Mouse (Mus musculus) midbrain, embryonic 12.5 days (tissue): ENCODE measurements around the gene Fcgr2b. TPM values are rescaled to one million over a fixed set of nuclear protein-coding genes. Genes with fewer than 3 reads are reported as not detected.

ENCODE experiments used
- ATAC-seq: fragments of 200-750 bp; cut with Nextera tagmentation; 2 replicates; pipeline ENCODE4 v1.8.0; 2017; ENCODE audit warnings: low read depth, moderate TSS enrichment, moderate library complexity; ENCODE audit not compliant: low FRiP score
- H3K27ac ChIP-seq: fragments of 300-500 bp; sonication (generic); replicated peaks from 2 replicates; pipeline ENCODE4 v1.5.1; 2016; ENCODE audit warnings: mild to moderate bottlenecking
- H3K27me3 ChIP-seq: fragments of 300-500 bp; sonication (generic); 2 replicates; pipeline ENCODE4 v1.6.1; 2016; ENCODE audit warnings: mild to moderate bottlenecking
- H3K36me3 ChIP-seq: fragments of 300-500 bp; sonication (generic); 2 replicates; pipeline ENCODE4 v1.6.1; 2016
- H3K4me1 ChIP-seq: fragments of 300-500 bp; sonication (generic); 2 replicates; pipeline ENCODE4 v1.6.1; 2016
- H3K4me2 ChIP-seq: fragments of 300-500 bp; sonication (generic); replicated peaks from 2 replicates; pipeline ENCODE4 v1.6.1; 2016; ENCODE audit warnings: mild to moderate bottlenecking, moderate library complexity
- H3K4me3 ChIP-seq: fragments of 300-500 bp; sonication (generic); 2 replicates; pipeline ENCODE4 v1.5.1; 2016; ENCODE audit warnings: mild to moderate bottlenecking
- H3K9ac ChIP-seq: fragments of 300-500 bp; sonication (generic); replicated peaks from 2 replicates; pipeline ENCODE4 v1.6.1; 2016; ENCODE audit warnings: mild to moderate bottlenecking, moderate library complexity
- H3K9me3 ChIP-seq: fragments of 300-500 bp; sonication (generic); 2 replicates; pipeline ENCODE4 v1.6.1; 2016; ENCODE audit warnings: mild to moderate bottlenecking
- WGBS: fragments of 180-500 bp; shearing (Covaris S2); methylation state at CpG from one replicate; pipeline ENCODE4 v1.1.7; 2016; 5-methylcytosine and 5-hydroxymethylcytosine counted together
- polyA plus RNA-seq: library from polyadenylated mRNA; unstranded; fragments of >200 nt; fragmentation: Nextera tagmentation; extraction: Ambion mirVana; gene quantifications from 2 replicates; pipeline ENCODE4 v1.2.1, GENCODE M21; 2016

Gene Fcgr2b
- polyA plus RNA-seq, 1 experiment from 2014 or later = 0.27 TPM

DNA sequence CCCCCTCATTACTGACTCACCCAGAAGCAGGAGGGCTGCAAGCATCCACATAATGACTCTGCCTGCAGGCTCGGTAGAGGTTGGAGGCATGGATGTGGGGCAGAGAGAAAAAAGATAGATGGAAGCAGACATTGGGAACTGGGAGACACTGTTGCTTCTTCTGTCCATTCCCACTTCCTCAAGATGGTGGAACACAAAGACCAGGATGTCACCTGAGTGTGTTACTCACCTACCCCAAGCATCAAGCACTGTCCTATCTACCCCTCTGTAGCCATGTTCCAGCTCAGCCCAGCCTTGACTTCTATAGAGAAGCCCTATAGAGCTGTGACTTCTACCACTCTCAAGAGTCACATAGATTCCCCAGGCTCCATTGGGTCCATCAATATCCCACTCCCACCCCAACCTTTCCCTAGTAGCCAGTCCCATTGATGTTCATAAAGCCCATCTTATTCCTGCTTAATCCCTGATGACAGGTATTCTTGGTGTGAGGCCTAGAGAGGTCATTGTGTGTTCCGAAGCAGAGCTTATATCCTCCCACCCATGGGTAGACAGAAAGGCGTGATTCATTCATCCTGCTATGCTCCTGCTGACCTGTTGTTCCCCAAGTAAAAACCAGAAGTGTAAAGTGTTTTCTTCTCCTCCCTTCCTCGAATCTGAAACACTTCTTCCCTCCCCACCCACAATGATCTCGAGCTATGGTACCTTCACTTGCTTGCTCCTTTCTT, 63.3 kb downstream of the Fcgr2b start, which contains the start of gene Fcrlb:
Gene Fcrlb (minus strand): TSS at position 51 of the 725 bp plus-strand sequence.
- Histone ChIP-seq H3K4me3 (no peak within 1 kb of the TSS), H3K36me3 (no peaks in the 10 kb centered on the region), H3K27ac (no peak within 1 kb of the TSS), H3K4me1 (peaks cover 6% of the 10 kb centered on the region; the same call in 1 of the 2 replicates), H3K4me2 (no peak within 1 kb of the TSS), H3K9me3 (no peaks in the 10 kb centered on the region), H3K27me3 (peaks cover 21% of the 10 kb centered on the region), H3K9ac (no peak within 1 kb of the TSS)
- ATAC-seq = no peak
- WGBS = 70% methylated on average over 5 of the region's 5 CpGs

DNA sequence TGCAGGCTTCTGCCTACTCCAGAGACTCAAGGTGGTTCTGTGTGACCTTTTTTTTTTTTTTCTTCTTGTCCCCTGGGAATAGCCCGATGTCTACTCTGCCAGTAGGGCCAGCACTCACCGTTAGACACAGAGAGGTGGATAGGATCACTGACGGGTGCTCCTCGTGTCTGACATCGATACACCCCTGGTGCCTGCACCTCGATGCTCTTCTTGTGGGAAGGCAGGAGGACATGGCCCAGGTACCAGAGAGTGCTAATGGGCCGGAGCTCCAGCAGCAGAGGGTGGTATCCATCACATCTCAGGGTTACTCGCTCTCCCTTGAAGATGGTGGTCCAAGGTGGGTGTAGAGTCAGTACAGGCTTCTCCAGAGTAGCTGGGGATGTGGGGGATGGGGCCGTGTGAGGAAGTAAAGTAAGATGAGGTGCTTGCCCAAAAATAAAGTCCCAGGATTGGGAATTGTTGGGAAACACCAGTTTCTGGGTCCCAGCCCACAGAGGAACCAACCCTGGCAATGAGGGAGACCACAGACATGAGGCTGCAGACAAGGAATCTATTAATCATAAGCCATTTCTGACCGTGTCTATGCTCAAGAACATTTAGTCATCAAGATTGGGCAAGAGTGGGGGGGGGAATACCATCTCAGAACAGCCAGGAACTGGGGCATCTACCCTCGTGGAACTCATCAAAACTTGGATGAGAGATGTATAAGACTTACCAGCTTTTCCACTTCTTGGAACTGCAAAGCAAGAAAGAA, 64.3 kb downstream of the Fcgr2b start:
- Histone ChIP-seq H3K27me3 (peaks cover 31% of the 10 kb centered on the region), H3K9me3 (no peaks in the 10 kb centered on the region), H3K27ac (no peak overlapping the region), H3K9ac (no peak overlapping the region), H3K4me3 (no peak overlapping the region), H3K36me3 (no peaks in the 10 kb centered on the region), H3K4me2 (no peak overlapping the region), H3K4me1 (peaks cover 8% of the 10 kb centered on the region; the same call in 1 of the 2 replicates)
- no peak for ATAC-seq
- WGBS = 83% methylated on average over 11 of the region's 11 CpGs

Other genes with a start within 250 kb of the Fcgr2b start
- gene Atf6, start 108.8 kb downstream of the Fcgr2b start, polyA plus RNA-seq = 9.3 and 10.7 TPM in 2 replicates
- gene Gm26620, start 91.5 kb downstream of the Fcgr2b start, polyA plus RNA-seq = 0.33 TPM in 1 of 2 replicates, not detected in the other
- gene Dusp12, start 91.0 kb downstream of the Fcgr2b start, polyA plus RNA-seq = 28.7 and 34.6 TPM in 2 replicates
- gene Fcrlb, start 63.6 kb downstream of the Fcgr2b start, polyA plus RNA-seq = 0.14 and 0.18 TPM in 2 replicates
- not detected in 2 replicates for gene Fcrla, start 49.0 kb downstream of the Fcgr2b start, polyA plus RNA-seq
- gene Fcgr4, start 42.4 kb upstream of the Fcgr2b start, polyA plus RNA-seq = 0.19 TPM in 1 of 2 replicates, not detected in the other
- 5.8 and 9.8 TPM in 2 replicates for gene Fcgr3, start 88.4 kb upstream of the Fcgr2b start, polyA plus RNA-seq
- gene Cfap126, start 137.4 kb upstream of the Fcgr2b start, polyA plus RNA-seq = 1.7 and 3.6 TPM in 2 replicates
- 225 and 229 TPM in 2 replicates for gene Sdhc, start 174.1 kb upstream of the Fcgr2b start, polyA plus RNA-seq
- gene Mpz, start 174.2 kb upstream of the Fcgr2b start, polyA plus RNA-seq = 0.33 and 0.94 TPM in 2 replicates
- gene Pcp4l1, start 219.7 kb upstream of the Fcgr2b start, polyA plus RNA-seq = 20.4 and 20.8 TPM in 2 replicates
- gene Nr1i3, start 237.4 kb upstream of the Fcgr2b start, polyA plus RNA-seq = 0.11 and 0.47 TPM in 2 replicates
- 28.5 and 33.4 TPM in 2 replicates for gene Tomm40l, start 246.0 kb upstream of the Fcgr2b start, polyA plus RNA-seq
- gene Apoa2, start 248.5 kb upstream of the Fcgr2b start, polyA plus RNA-seq = 2.9 and 6.6 TPM in 2 replicates